Mouse (Mus musculus) heart, postnatal 0 days (tissue): ENCODE data around the gene Nrxn1.

Experiments
- CTCF ChIP-seq: IDR thresholded peaks from 2 replicates; pipeline ENCODE4 v1.5.1; 2016; ENCODE audit warnings: antibody characterized with exemption, control low read depth, low read depth
- EP300 ChIP-seq: IDR thresholded peaks from 2 replicates; pipeline ENCODE4 v1.6.1; 2016; ENCODE audit warnings: antibody characterized with exemption, low read depth

DNA sequence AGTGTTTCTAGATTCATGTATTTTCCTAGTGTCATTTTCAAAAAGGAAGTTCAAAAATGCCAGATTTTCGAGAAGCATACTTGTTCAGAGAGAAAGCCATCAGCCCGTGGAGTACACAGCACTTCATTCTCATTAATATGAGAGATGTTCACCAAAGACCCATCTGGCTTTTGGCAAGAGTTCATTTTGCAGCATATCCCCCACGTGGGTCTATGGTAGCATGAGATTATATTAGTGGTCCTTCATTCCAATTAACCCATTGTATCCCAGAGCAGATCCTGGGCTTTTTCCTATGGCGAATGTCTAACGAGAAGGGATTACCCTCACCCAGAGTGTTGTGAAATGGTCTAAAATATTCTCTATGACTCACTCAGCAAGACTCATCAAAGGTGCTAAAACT, 1032.0 kb downstream of the Nrxn1 start:
- TF ChIP-seq CTCF (no peak), EP300 (no peak)
